In the genomic region with DNA sequence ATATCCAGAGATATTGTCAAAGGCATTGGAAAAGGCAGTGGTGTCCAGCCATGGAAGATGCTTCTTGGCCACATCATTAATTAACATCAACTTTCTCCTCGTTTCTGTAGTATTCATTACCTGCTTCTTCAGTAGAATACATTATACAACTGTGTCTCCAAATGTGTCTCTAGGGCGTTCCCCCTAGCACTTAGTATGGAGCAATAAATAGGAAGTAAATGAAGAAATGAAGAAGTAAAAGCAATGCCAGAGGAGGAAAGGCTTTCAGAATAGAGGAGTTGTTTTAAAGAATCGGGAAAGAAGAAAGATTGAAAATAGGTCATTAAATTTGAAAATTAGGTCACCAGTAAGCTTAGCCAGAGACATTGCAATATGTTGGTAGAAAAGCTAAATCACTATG, we compare ENCODE assay signal across 31 mouse cellular contexts.
"Had no signal": no experiment of that assay in that cellular context is flagged by ENCODE, and none has a peak within 500 bp of the region (broad histone marks: within the 10 kb centered on the region; RNA-seq: fewer than 3 reads in every experiment).

No protein-coding gene starts in this region.

- DNase-seq: left cerebral cortex, postnatal 4 days; liver; liver, embryonic 13.5 days; liver, postnatal 0 days; lung, adult 18-20 months; lung, adult 2 months; lung, embryonic 14.5 days; lung, postnatal 10 days; lung, postnatal 14 days; lung, postnatal 36 days; lung, postnatal 4 days had no signal

- H3K9me3 ChIP-seq: limb, embryonic 10.5 days; limb, embryonic 13.5 days; limb, embryonic 15.5 days; liver, embryonic 12.5 days; liver, embryonic 13.5 days; liver, embryonic 15.5 days; lung, embryonic 15.5 days; midbrain, embryonic 10.5 days; midbrain, embryonic 12.5 days; midbrain, embryonic 13.5 days; midbrain, embryonic 15.5 days had no signal

- H3K4me3 ChIP-seq: left cerebral cortex, adult 2 months; limb, embryonic 10.5 days; limb, embryonic 12.5 days; limb, embryonic 13.5 days; limb, embryonic 15.5 days; liver, embryonic 12.5 days; liver, embryonic 13.5 days; liver, embryonic 15.5 days; lung, embryonic 15.5 days; megakaryocyte, embryonic 14.5 days; midbrain, embryonic 10.5 days; midbrain, embryonic 12.5 days; midbrain, embryonic 13.5 days; midbrain, embryonic 15.5 days; myocyte; neural tube, embryonic 12.5 days had no signal

- H3K9ac ChIP-seq: limb, embryonic 12.5 days; limb, embryonic 13.5 days; limb, embryonic 15.5 days; liver, embryonic 12.5 days; liver, embryonic 13.5 days; liver, embryonic 14.5 days; liver, embryonic 15.5 days; liver, postnatal 0 days; lung, embryonic 14.5 days; lung, embryonic 15.5 days; midbrain, embryonic 12.5 days; midbrain, embryonic 13.5 days; midbrain, embryonic 15.5 days; neural tube, embryonic 12.5 days had no signal

- H3K27me3 ChIP-seq: limb, embryonic 15.5 days; liver, embryonic 12.5 days; liver, embryonic 13.5 days; liver, embryonic 15.5 days; lung, embryonic 15.5 days; megakaryocyte, embryonic 14.5 days; midbrain, embryonic 12.5 days; midbrain, embryonic 13.5 days; midbrain, embryonic 15.5 days; neural tube, embryonic 12.5 days had no signal

- H3K36me3 ChIP-seq: limb, embryonic 10.5 days; limb, embryonic 12.5 days; limb, embryonic 13.5 days; limb, embryonic 15.5 days; liver, embryonic 12.5 days; liver, embryonic 13.5 days; liver, embryonic 15.5 days; lung, embryonic 15.5 days; midbrain, embryonic 10.5 days; midbrain, embryonic 12.5 days; midbrain, embryonic 13.5 days; midbrain, embryonic 15.5 days; neural tube, embryonic 12.5 days had no signal

- H3K4me2 ChIP-seq: limb, embryonic 12.5 days; limb, embryonic 13.5 days; limb, embryonic 15.5 days; liver, embryonic 11.5 days; liver, embryonic 12.5 days; liver, embryonic 13.5 days; liver, embryonic 15.5 days; lung, embryonic 14.5 days; lung, embryonic 15.5 days; midbrain, embryonic 12.5 days; midbrain, embryonic 13.5 days; midbrain, embryonic 15.5 days; neural tube, embryonic 12.5 days had no signal

- H3K27ac ChIP-seq: left cerebral cortex, adult 2 months; limb, embryonic 10.5 days; limb, embryonic 12.5 days; limb, embryonic 13.5 days; limb, embryonic 15.5 days; liver, embryonic 12.5 days; liver, embryonic 13.5 days; liver, embryonic 14.5 days; liver, embryonic 15.5 days; lung, embryonic 15.5 days; macrophage; midbrain, embryonic 10.5 days; midbrain, embryonic 12.5 days; midbrain, embryonic 13.5 days; midbrain, embryonic 15.5 days; neural tube, embryonic 12.5 days had no signal

- H3K4me1 ChIP-seq: limb, embryonic 10.5 days; limb, embryonic 12.5 days; limb, embryonic 13.5 days; limb, embryonic 15.5 days; liver, embryonic 12.5 days; liver, embryonic 13.5 days; liver, embryonic 15.5 days; lung, embryonic 15.5 days; megakaryocyte, embryonic 14.5 days; midbrain, embryonic 10.5 days; midbrain, embryonic 12.5 days; midbrain, embryonic 13.5 days; midbrain, embryonic 15.5 days; neural tube, embryonic 12.5 days had no signal

- ATAC-seq: liver, embryonic 12.5 days; liver, postnatal 0 days; lung, postnatal 0 days; midbrain, embryonic 13.5 days; midbrain, embryonic 15.5 days; midbrain, embryonic 16.5 days had no signal
